Mouse (Mus musculus): ENCODE measurements around the gene Grin2d. TPM values are rescaled to one million over a fixed set of nuclear protein-coding genes. Genes with fewer than 3 reads are reported as not detected.
A peak's percentile ranks its signal among the peaks of the same experiment; 100 is the strongest.

Gene Grin2d
- polyA plus RNA-seq, 1 experiment: 0.43 TPM

- H3K4me3 ChIP-seq (ENCODE audit: low read depth, low read length): peak overlapping the region; percentile 97
- H3K4me1 ChIP-seq (ENCODE audit: control insufficient read depth, insufficient read depth, low read length): no peaks in the 10 kb centered on the region
- H3K9me3 ChIP-seq (replicated peaks; ENCODE audit: control insufficient read depth, insufficient read depth, low read length, poor library complexity, severe bottlenecking): no peaks in the 10 kb centered on the region
- no peaks in the 10 kb centered on the region for H3K27me3 ChIP-seq (ENCODE audit: control insufficient read depth, insufficient read depth, low read length, poor library complexity, severe bottlenecking)
- H3K36me3 ChIP-seq (ENCODE audit: control insufficient read depth, insufficient read depth, low read length, poor library complexity, severe bottlenecking): peaks cover 29% of the 10 kb centered on the region
- TF ChIP-seq CTCF (IDR thresholded peaks at IDR 0.05; ENCODE audit: low read depth, low read length) (no peak), EP300 (IDR thresholded peaks at IDR 0.05; ENCODE audit: insufficient read depth, low read depth, low read length) (no peak), POLR2A (IDR thresholded peaks at IDR 0.05; ENCODE audit: insufficient read depth, low read length) (no peak)
- H3K27ac ChIP-seq (ENCODE audit: insufficient read depth, low read length): no peak overlapping the region
- peak overlapping the region; percentile 93 for H3K9ac ChIP-seq (ENCODE audit: low read depth, poor library complexity, severe bottlenecking)
These were observed 65.3 kb downstream of the Grin2d start for GRCm38 (mm10) chr7:45812921-45813320.

DNA sequence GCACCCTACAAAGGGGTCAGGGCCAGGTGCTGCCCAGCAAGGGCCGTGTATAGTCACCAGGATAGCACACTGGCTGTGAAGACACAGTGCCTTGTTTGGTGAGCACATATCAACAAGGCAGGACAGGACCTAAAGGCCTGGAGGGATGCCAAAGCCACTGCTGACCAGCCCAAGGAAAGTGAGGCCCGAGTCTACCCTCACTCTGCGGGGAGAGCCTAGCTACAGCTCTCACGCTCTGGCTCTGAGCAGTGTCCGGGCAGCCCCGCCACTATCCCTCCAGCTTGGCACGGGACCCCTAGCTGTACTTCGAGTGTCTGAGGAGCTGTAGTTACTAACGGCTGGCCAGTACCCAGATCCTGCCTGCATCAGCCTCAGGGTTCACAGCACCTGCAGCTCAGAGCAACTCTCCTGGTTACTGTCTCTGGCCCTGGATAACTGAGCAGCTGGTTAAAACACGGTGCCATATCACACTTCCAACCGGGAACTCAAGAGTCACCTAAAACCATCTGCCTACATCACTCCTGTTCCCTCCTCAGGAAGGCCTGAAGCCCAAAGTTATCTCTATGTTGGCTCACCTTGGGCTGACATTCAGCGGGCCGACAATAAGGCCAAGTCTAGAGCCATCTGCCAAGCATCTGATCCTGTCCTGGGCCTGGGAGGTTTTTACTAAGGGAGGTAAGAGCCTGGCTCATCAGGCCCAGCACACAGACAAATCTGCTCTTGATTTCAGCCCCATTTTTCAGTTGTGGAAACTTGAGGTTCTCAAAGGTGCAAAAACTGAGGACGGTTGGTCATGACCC lies 68.7 kb downstream of the Grin2d start:
- Histone ChIP-seq H3K9me3 (replicated peaks; ENCODE audit: control insufficient read depth, insufficient read depth, low read length, poor library complexity, severe bottlenecking) (no peaks in the 10 kb centered on the region), H3K36me3 (ENCODE audit: control insufficient read depth, insufficient read depth, low read length, poor library complexity, severe bottlenecking) (peaks cover 37% of the 10 kb centered on the region), H3K27ac (ENCODE audit: insufficient read depth, low read length) (no peak overlapping the region), H3K27me3 (ENCODE audit: control insufficient read depth, insufficient read depth, low read length, poor library complexity, severe bottlenecking) (no peaks in the 10 kb centered on the region), H3K9ac (ENCODE audit: low read depth, poor library complexity, severe bottlenecking) (no peak overlapping the region), H3K4me3 (ENCODE audit: low read depth, low read length) (no peak overlapping the region), H3K4me1 (ENCODE audit: control insufficient read depth, insufficient read depth, low read length) (no peaks in the 10 kb centered on the region)
- TF ChIP-seq CTCF (IDR thresholded peaks at IDR 0.05; ENCODE audit: low read depth, low read length) (no peak), EP300 (IDR thresholded peaks at IDR 0.05; ENCODE audit: insufficient read depth, low read depth, low read length) (no peak), POLR2A (IDR thresholded peaks at IDR 0.05; ENCODE audit: insufficient read depth, low read length) (no peak)

DNA sequence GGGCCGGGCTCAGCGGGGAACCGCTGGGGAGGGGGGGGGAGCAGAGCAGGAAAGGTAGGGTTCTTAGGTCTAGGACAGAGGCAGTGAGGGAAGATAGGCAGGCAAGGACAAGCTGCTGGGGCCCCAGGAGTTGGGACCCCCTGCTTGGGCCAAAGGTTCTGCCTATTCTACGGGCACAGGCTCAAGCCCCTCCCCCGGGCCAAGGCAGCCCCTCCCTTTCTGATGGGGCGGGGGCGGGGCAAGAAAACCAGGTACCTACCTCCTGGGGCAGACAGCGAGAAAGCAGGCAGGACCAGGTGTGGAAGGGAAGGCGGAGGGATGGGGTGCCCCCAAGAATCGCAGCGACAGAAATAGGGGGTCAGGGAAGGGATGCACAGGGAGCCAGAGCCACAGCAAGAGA lies 69.7 kb downstream of the Grin2d start:
- no peaks in the 10 kb centered on the region for H3K4me1 ChIP-seq (ENCODE audit: control insufficient read depth, insufficient read depth, low read length)
- H3K36me3 ChIP-seq (ENCODE audit: control insufficient read depth, insufficient read depth, low read length, poor library complexity, severe bottlenecking): peaks cover 37% of the 10 kb centered on the region
- no peaks in the 10 kb centered on the region for H3K9me3 ChIP-seq (replicated peaks; ENCODE audit: control insufficient read depth, insufficient read depth, low read length, poor library complexity, severe bottlenecking)
- no peak overlapping the region for H3K4me3 ChIP-seq (ENCODE audit: low read depth, low read length)
- TF ChIP-seq EP300 (IDR thresholded peaks at IDR 0.05; ENCODE audit: insufficient read depth, low read depth, low read length): no peak
- no peak for TF ChIP-seq POLR2A (IDR thresholded peaks at IDR 0.05; ENCODE audit: insufficient read depth, low read length)
- no peak for TF ChIP-seq CTCF (IDR thresholded peaks at IDR 0.05; ENCODE audit: low read depth, low read length)
- no peaks in the 10 kb centered on the region for H3K27me3 ChIP-seq (ENCODE audit: control insufficient read depth, insufficient read depth, low read length, poor library complexity, severe bottlenecking)
- no peak overlapping the region for H3K27ac ChIP-seq (ENCODE audit: insufficient read depth, low read length)
- no peak overlapping the region for H3K9ac ChIP-seq (ENCODE audit: low read depth, poor library complexity, severe bottlenecking)

GRCm38 (mm10) chr7:45805941-45806340 lies 72.2 kb downstream of the Grin2d start:
- Histone ChIP-seq H3K9me3 (replicated peaks; ENCODE audit: control insufficient read depth, insufficient read depth, low read length, poor library complexity, severe bottlenecking) (no peaks in the 10 kb centered on the region), H3K4me1 (ENCODE audit: control insufficient read depth, insufficient read depth, low read length) (no peaks in the 10 kb centered on the region), H3K36me3 (ENCODE audit: control insufficient read depth, insufficient read depth, low read length, poor library complexity, severe bottlenecking) (peaks cover 25% of the 10 kb centered on the region), H3K27me3 (ENCODE audit: control insufficient read depth, insufficient read depth, low read length, poor library complexity, severe bottlenecking) (no peaks in the 10 kb centered on the region), H3K4me3 (ENCODE audit: low read depth, low read length) (no peak overlapping the region), H3K9ac (ENCODE audit: low read depth, poor library complexity, severe bottlenecking) (no peak overlapping the region), H3K27ac (ENCODE audit: insufficient read depth, low read length) (no peak overlapping the region)
- TF ChIP-seq EP300 (IDR thresholded peaks at IDR 0.05; ENCODE audit: insufficient read depth, low read depth, low read length) (no peak), POLR2A (IDR thresholded peaks at IDR 0.05; ENCODE audit: insufficient read depth, low read length) (no peak), CTCF (IDR thresholded peaks at IDR 0.05; ENCODE audit: low read depth, low read length) (no peak)

- Histone ChIP-seq H3K4me3 (ENCODE audit: low read depth, low read length) (no peak overlapping the region), H3K4me1 (ENCODE audit: control insufficient read depth, insufficient read depth, low read length) (peaks cover 2% of the 10 kb centered on the region), H3K9me3 (replicated peaks; ENCODE audit: control insufficient read depth, insufficient read depth, low read length, poor library complexity, severe bottlenecking) (no peaks in the 10 kb centered on the region), H3K27me3 (ENCODE audit: control insufficient read depth, insufficient read depth, low read length, poor library complexity, severe bottlenecking) (no peaks in the 10 kb centered on the region), H3K36me3 (ENCODE audit: control insufficient read depth, insufficient read depth, low read length, poor library complexity, severe bottlenecking) (peaks cover 5% of the 10 kb centered on the region), H3K27ac (ENCODE audit: insufficient read depth, low read length) (no peak overlapping the region), H3K9ac (ENCODE audit: low read depth, poor library complexity, severe bottlenecking) (no peak overlapping the region)
- TF ChIP-seq EP300 (IDR thresholded peaks at IDR 0.05; ENCODE audit: insufficient read depth, low read depth, low read length): no peak
- TF ChIP-seq POLR2A (IDR thresholded peaks at IDR 0.05; ENCODE audit: insufficient read depth, low read length): no peak
- no peak for TF ChIP-seq CTCF (IDR thresholded peaks at IDR 0.05; ENCODE audit: low read depth, low read length)
These were observed 75.6 kb downstream of the Grin2d start for GRCm38 (mm10) chr7:45802551-45802950.

DNA sequence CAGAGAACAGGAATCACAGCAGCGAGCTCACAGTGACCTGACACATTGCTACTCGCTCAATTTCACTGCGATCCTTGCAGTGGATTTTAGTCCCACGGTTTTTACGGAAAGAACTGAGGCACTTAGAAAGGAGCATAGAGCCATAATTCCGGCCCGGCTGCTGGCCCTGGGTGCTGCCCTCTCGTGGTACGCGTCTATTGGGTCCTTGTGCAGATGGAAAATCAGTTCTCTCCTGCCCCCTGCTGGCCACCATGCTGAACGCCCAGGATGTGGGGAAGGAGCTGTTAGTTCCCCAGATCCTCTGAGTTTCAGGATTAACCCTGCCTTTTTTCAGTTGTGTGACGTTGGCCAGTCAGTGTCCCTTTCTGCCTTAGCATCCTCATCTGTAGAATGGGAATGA lies 76.8 kb downstream of the Grin2d start:
- no peaks in the 10 kb centered on the region for H3K36me3 ChIP-seq (ENCODE audit: control insufficient read depth, insufficient read depth, low read length, poor library complexity, severe bottlenecking)
- H3K27ac ChIP-seq (ENCODE audit: insufficient read depth, low read length): no peak overlapping the region
- peak overlapping the region; percentile 70 for H3K4me3 ChIP-seq (ENCODE audit: low read depth, low read length)
- H3K9me3 ChIP-seq (replicated peaks; ENCODE audit: control insufficient read depth, insufficient read depth, low read length, poor library complexity, severe bottlenecking): no peaks in the 10 kb centered on the region
- TF ChIP-seq EP300 (IDR thresholded peaks at IDR 0.05; ENCODE audit: insufficient read depth, low read depth, low read length): 0 out of 2 replicates have a peak, but pooled peaks have one; percentile 52
- TF ChIP-seq CTCF (IDR thresholded peaks at IDR 0.05; ENCODE audit: low read depth, low read length): peak; percentile 100
- TF ChIP-seq POLR2A (IDR thresholded peaks at IDR 0.05; ENCODE audit: insufficient read depth, low read length): no peak
- H3K4me1 ChIP-seq (ENCODE audit: control insufficient read depth, insufficient read depth, low read length): peaks cover 6% of the 10 kb centered on the region
- no peak overlapping the region for H3K9ac ChIP-seq (ENCODE audit: low read depth, poor library complexity, severe bottlenecking)
- no peaks in the 10 kb centered on the region for H3K27me3 ChIP-seq (ENCODE audit: control insufficient read depth, insufficient read depth, low read length, poor library complexity, severe bottlenecking)
